9 mouse cellular contexts compared by ENCODE assay signal in genomic region chr5:67815572-67816325, GRCm38 (mm10). TPM values are rescaled to one million over a fixed set of nuclear protein-coding genes. Genes with fewer than 3 reads are reported as not detected.
DNase-seq lines count a peak whose midpoint lies in the region; ATAC-seq and TF ChIP-seq lines count a peak whose summit lies in the region.
"Had no signal": no experiment of that assay in that cellular context is flagged by ENCODE, and none has a peak within 500 bp of the region (broad histone marks: within the 10 kb centered on the region; RNA-seq: fewer than 3 reads in every experiment).

No protein-coding gene starts in this region.

- no peak for TF ChIP-seq CTCF in cerebellum, adult 2 months (IDR thresholded peaks at IDR 0.05; ENCODE audit: borderline replicate concordance, insufficient read depth, low read depth, low read length)
- no peak for TF ChIP-seq CTCF in midbrain, postnatal 0 days (IDR thresholded peaks at IDR 0.05)

- no peak overlapping the region for H3K4me3 ChIP-seq in cerebellum, adult 2 months (replicated peaks; ENCODE audit: insufficient read depth, low read depth, low read length)
- H3K4me3 ChIP-seq in midbrain, embryonic 15.5 days = no peak overlapping the region
- H3K4me3 ChIP-seq in midbrain, postnatal 0 days (ENCODE audit: low read depth, low read length) = no peak overlapping the region
- H3K4me3 ChIP-seq: neural tube, embryonic 13.5 days had no signal

- peaks cover 28% of the 10 kb centered on the region for H3K4me1 ChIP-seq in cerebellum, adult 2 months (ENCODE audit: control insufficient read depth, insufficient read depth, low read length)
- no peaks in the 10 kb centered on the region for H3K4me1 ChIP-seq in midbrain, embryonic 15.5 days
- no peaks in the 10 kb centered on the region for H3K4me1 ChIP-seq in midbrain, postnatal 0 days (ENCODE audit: insufficient read depth, low read length)

- H3K27ac ChIP-seq in cerebellum, adult 2 months (ENCODE audit: insufficient read depth, low read length) = no peak overlapping the region
- H3K27ac ChIP-seq in midbrain, embryonic 15.5 days = no peak overlapping the region
- H3K27ac ChIP-seq in midbrain, postnatal 0 days (ENCODE audit: low read depth, low read length) = no peak overlapping the region
- H3K27ac ChIP-seq: neural tube, embryonic 13.5 days had no signal

- peak; percentile 43 to 55 for DNase-seq in cerebellum, adult 2 months
- no peak for DNase-seq in cerebellum, adult 11 months
- no peak for DNase-seq in midbrain, postnatal 0 days (ENCODE audit: low spot score)
- DNase-seq in heart, postnatal 10 days = peak; percentile 20 to 41
- no peak for DNase-seq in retina, embryonic 14.5 days (ENCODE audit: low spot score)
- no peak for DNase-seq in frontal cortex, postnatal 14 days (ENCODE audit: low spot score in 2 of 2)

- intact Hi-C loops in heart, postnatal 10 days (cut with DNase I) = no loop called here

- no peak overlapping the region for H3K4me2 ChIP-seq in midbrain, embryonic 15.5 days
- H3K4me2 ChIP-seq in midbrain, postnatal 0 days (ENCODE audit: low read depth, low read length, poor library complexity, severe bottlenecking) = no peak overlapping the region
- H3K4me2 ChIP-seq: neural tube, embryonic 13.5 days had no signal

- peak; percentile 33; the same call in 1 of the 2 replicates for ATAC-seq in midbrain, embryonic 15.5 days (replicated peaks)
- no peak for ATAC-seq in midbrain, postnatal 0 days (ENCODE audit: low FRiP score)
- peak; percentile 69 for ATAC-seq in megakaryocyte progenitor cell, adult 5-6 weeks (replicated peaks; ENCODE audit: poor library complexity)

- no peaks in the 10 kb centered on the region for H3K36me3 ChIP-seq in midbrain, embryonic 15.5 days (replicated peaks)
- H3K36me3 ChIP-seq in midbrain, postnatal 0 days (ENCODE audit: insufficient read depth, low read length) = peaks cover 3% of the 10 kb centered on the region; the same call in 1 of the 2 replicates

- no peaks in the 10 kb centered on the region for H3K27me3 ChIP-seq in cerebellum, adult 2 months (ENCODE audit: control insufficient read depth, insufficient read depth, low read length)
- H3K27me3 ChIP-seq in midbrain, embryonic 15.5 days (replicated peaks) = no peaks in the 10 kb centered on the region
- H3K27me3 ChIP-seq in midbrain, postnatal 0 days (ENCODE audit: insufficient read depth, low read length) = no peaks in the 10 kb centered on the region
- H3K27me3 ChIP-seq: neural tube, embryonic 13.5 days had no signal

- 28% methylated on average over 16 of the region's 16 CpGs for WGBS in cerebellum, adult 2 months
- 73% methylated on average over 16 of the region's 16 CpGs for WGBS in midbrain, embryonic 15.5 days
- 73% methylated on average over 16 of the region's 16 CpGs for WGBS in midbrain, postnatal 0 days

- TF ChIP-seq POLR2A in cerebellum, adult 2 months (IDR thresholded peaks at IDR 0.05; ENCODE audit: borderline replicate concordance, insufficient read depth, low read length) = no peak

- H3K9ac ChIP-seq in midbrain, embryonic 15.5 days = no peak overlapping the region
- H3K9ac ChIP-seq in midbrain, postnatal 0 days (replicated peaks; ENCODE audit: low read length, poor library complexity, severe bottlenecking) = no peak overlapping the region
- H3K9ac ChIP-seq: neural tube, embryonic 13.5 days had no signal

- no peaks in the 10 kb centered on the region for H3K9me3 ChIP-seq in midbrain, embryonic 15.5 days
- H3K9me3 ChIP-seq in midbrain, postnatal 0 days (ENCODE audit: low read length) = no peaks in the 10 kb centered on the region
- H3K9me3 ChIP-seq: neural tube, embryonic 13.5 days had no signal

RNA-seq across cellular contexts. Expression of gene Atp8a1, which starts 31.5 kb away (rescaled TPM):
- polyA plus RNA-seq in cerebellum, adult 2 months (2012; rRNA removed) = 56.1 and 60.9 TPM in 2 replicates
- polyA plus RNA-seq in midbrain, embryonic 15.5 days (2015; fragmentation: Nextera tagmentation; extraction: Ambion mirVana) = 46.2 and 53.6 TPM in 2 replicates
- 95.7 and 104 TPM in 2 replicates for total RNA-seq in midbrain, postnatal 0 days (2014; rRNA removed)
- 35.5 and 42.9 TPM in 2 replicates for polyA plus RNA-seq in midbrain, postnatal 0 days (2015; fragmentation: Nextera tagmentation; extraction: Ambion mirVana)
- 10 to 100 TPM; 19.2 to 20.3 TPM for total RNA-seq in heart, postnatal 10 days (2021)
- total RNA-seq in megakaryocyte progenitor cell, adult 5-6 weeks (2015) = 47.8 and 66.9 TPM in 2 replicates
- total RNA-seq in megakaryocyte progenitor cell, adult 5-6 weeks (2017) = 32.0 and 37.8 TPM in 2 replicates

Comparison
In these comparisons a context has a peak if more than half of its experiments do, and no peak if none do; other contexts are left out.
1. DNase-seq: peak in cerebellum, adult 2 months (2 of 2) and heart, postnatal 10 days (2 of 2); none in cerebellum, adult 11 months (single experiment), midbrain, postnatal 0 days (single experiment), retina, embryonic 14.5 days (single experiment) and frontal cortex, postnatal 14 days (0 of 2).